Mouse (Mus musculus) right cerebral cortex, postnatal 4 days (tissue): Measurements from ENCODE around the gene Tmem45a2.
A peak's percentile ranks its signal among the peaks of the same experiment; 100 is the strongest.
"Not testable (repeated sequence)": the region's sequence is repeated elsewhere in the genome, so short reads cannot be mapped to it uniquely, and the experiment has no call there.

Experiments used
- DNase-seq: peaks from one replicate; pipeline ENCODE4 v3.0.0-alpha.2; 2022

The Tmem45a2 gene

DNA sequence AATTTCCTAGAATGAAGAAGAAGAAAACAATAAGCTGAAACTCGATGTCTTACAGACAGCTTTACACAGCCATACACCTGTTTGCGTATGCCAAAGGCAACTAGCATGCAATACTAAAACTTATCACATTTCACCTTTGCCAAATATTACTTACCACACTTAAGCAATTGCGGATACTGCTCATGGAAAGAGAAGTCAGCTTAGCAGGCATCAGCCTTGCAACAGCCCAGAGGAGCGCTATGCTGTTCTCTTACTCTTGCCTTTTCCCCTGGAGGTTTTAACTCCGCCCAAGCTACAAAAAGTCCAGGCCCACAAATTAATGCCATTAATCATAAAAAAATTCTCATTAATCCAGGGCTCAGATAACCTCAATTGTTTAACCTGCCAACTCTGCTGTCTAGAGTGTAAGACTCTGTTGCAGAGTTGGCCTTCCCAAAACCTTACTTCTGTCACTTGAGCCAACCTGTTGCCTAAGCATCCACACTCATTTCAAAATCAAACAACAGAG, at the start of gene Tmem45a2:
Tmem45a2 (minus strand) TSS at position 241 of the 508 bp plus-strand sequence.
- DNase-seq, result no peak

DNA sequence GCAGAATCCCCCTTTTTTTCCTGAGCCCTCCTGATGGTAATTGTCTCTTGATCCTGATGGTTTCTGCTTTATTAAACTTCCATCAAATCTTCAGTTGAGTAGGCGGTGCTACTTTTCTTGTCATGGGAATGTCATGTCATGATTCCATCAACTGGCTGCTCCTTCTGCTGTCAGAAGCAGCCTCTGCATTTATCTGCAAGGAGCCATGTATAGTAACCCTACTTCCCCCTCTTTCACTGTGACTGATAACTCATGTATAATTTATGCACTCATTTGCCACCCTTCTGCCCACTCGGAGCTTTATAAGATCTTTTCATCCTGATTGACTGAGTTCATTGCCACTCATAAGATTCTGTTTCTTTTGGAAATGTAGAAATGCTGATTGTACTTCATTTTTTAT, 46.4 kb upstream of the Tmem45a2 start:
- no peak for DNase-seq

DNA sequence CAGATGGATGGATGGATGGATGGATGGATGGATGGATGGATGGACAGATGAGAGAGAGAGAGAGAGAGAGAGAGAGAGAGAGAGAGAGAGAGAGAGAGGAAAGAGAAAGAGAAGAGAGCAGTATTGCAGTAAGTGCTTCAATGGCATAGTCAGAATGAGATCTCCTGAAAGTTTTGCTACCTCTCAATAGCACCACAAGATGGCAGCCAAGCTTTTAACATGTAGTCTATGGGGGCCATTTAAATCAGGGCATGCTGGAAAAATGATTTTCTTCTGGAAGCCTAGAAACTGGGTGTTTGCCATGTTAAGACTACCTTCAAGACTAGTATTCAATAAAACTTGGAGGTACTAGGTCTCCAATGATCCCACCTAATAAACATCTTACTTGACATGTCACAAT, 44.9 kb upstream of the Tmem45a2 start:
- DNase-seq, result no peak

DNA sequence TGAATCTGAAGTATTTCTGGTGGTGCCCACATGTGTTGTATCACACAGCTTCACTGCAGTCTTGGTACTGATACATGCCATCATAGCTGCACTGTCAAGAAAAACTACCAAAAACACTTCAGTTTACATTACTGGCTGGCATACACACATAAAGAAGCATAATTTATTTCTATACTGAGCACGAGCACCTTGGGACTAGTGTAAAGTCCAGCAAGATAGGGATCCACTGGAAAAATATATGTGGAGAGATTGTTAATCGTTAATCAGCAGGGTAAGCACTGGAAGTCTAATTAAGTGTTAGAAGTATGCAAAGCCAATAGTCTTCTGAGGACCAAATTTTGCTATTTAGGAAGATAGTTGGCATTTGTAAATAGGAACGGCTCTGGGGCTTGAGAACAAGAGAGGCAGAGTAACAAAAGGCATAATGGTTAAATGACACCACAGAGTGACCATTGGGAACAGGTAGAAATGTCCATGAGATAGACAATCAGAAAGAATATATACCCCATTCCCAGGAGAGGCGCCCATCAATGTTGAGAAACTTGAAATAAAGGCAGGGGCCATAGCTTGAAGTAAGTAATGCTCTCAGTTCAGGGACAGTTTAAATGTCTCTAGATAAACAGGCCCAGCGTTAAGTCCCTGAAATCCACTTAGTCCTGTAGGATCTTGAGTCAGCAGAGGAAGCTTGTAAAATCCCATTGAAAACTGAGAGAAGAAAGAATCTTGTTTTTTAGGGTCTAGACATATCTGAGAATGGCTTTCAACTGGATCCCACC, 35.2 kb upstream of the Tmem45a2 start:
- DNase-seq, result no peak

DNA sequence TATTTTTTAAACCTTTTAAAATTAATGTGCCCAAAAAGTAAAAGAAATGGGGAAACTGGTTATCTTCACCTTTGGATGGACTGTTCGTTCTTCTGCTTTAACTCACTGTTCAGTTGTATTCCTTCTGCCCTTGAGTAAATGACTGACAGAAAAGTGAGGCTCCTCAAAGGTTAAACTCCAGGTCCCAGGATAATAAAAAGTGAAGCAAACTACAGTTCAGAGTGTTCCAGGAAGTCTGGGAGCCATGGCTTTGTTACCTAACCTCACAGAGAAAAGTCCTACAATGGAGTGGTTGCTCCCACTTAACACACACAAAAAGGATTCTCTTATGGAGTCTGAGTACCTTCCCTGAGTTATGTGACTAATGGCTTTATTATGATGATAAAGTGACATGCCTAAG, 30.0 kb upstream of the Tmem45a2 start:
- no peak for DNase-seq

DNA sequence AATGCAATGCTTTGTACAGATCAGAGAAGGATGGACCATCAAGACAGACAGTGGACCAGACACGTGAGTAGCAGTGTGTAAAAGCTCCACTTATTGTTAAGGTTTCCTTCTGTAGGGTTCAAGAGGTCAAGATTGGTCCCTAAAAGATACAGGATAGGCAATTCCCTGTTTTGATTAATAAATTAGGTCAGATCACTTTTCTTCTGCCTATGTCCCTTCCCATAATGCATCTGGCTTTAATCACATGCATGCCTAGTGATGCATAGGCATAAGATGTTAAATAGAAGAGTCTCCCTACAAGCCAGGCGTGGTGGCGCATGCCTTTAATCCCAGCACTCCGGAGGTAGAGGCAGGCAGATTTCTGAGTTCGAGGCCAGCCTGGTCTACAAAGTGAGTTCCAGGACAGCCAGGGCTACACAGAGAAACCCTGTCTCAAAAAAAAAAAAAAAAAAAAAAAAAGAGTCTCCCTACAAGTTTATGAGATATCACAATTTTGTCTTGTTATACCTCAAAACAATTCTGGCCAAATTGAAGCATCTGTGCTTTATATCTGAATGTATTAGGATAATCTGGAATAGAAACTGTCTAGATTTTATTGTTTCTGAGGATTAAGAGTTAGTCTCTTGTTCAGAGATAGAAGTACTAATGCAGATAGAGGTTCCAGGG, 28.5 kb upstream of the Tmem45a2 start:
- no peak for DNase-seq

DNA sequence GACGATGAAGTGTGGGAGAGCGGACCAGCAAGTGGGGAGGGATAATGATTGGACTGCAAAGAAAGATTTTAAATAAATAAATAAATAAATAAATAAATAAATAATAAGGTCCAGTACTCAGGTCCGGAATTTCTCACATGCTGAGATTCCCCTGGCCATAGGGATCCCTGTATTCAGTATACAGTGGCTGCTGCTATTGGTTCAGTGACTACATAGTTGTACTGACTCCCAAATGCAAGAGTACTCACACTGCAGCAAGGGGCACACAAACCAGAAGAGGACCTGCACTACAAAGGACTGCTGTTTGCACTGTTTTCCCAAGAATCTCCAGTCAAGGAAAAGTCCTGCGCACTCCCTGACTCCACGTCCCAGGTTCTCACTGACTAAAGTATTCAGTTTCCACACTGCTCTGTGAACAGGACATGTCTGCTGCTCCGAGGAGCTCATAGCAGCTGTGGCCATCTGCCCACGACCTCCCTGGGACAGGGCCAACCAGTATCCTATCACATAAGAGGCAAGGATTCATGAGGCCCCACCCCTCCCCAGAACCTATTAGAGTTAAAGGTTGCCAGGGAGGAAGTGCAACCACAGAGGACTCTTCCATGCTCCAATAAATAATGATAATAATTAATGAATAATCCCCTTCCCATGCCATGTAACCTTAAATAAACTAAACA, 27.4 kb upstream of the Tmem45a2 start:
- no peak for DNase-seq

DNA sequence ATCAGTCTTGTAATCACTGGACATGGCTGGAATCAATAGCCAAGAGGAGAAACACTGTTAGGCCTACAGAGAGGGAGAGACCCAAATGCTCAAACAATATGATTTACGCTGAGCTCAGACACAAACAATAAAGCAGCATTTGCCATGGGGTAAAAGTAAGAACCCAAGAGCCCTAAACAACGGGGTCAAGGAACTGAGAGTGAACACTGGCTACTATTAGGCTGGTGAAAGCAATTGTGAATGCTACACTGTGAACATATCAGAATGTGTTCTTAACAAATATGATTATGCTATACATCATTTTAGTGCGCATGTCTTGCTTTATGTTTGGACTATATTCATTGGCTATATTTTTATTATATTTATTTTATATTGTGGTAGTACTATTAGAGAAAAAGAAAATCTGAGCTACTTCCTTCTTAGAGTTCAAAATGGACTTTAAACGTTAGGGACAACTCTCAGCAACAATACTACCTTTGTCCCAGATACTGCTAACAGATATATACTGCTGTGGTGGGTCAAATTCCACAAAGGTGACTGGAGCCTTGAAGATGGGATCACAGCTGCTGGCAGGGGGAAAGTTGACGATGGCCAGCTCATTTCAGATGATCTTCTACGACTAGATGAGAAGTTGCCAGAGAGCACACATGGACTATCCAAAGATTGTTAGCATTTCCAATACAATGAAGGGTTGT, 21.9 kb upstream of the Tmem45a2 start:
- no peak for DNase-seq

DNA sequence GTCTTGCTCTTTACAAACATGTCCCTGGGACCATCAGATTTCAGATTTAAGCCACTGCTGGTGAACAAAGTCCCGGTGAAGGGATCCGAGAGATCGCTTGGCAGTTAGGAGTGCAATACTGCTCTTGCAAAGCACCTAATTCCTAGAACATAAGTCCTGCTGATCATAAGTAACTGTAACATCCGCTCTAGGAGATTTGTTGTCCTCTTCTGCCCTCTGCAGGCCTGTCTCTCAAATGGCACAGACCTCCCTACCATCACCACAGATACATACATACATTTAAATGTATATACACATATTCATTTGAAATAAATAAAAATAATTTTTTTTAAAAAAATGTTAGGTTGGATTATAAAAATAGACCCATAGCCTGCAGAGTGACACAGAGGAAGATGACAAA, 21.3 kb upstream of the Tmem45a2 start:
- peak; percentile 60 for DNase-seq

DNA sequence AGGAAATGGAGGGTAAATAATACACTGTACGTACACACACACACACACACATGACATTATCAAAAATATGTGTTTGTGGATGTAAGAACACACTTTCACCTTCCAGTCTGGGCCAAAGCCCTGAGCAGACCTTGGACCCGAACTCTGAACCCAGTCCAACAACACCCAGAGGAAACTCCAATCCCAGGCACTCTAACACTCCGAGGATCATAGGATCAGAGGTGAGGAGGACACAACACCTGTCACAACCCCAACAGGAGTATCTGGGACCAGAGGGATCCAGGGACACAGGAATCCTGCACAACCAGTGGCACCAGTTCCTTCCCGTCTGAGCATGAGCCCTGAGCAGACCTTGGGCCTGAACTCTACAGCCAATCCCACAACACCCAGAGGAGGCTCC, 8.4 kb upstream of the Tmem45a2 start:
- no peak for DNase-seq

DNA sequence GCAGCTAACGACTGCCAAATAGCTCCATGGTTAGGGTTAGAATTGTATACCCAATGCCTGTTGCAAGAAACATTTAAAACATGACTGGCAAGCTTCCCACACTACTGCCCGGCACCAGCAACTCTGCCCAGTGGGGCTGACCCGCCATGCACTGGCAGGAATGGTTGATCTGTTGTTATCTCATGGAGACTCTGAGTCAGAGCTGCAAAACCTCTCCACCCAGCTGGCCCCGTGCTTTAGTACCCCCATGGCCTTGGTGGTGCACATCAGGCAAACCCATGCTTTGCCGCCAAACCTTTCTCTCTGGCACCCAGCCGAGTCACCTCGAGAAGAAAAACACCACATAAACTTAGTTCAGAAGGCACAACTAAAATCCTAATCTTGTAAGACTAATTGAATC, 4.8 kb upstream of the Tmem45a2 start:
- DNase-seq, result no peak

DNA sequence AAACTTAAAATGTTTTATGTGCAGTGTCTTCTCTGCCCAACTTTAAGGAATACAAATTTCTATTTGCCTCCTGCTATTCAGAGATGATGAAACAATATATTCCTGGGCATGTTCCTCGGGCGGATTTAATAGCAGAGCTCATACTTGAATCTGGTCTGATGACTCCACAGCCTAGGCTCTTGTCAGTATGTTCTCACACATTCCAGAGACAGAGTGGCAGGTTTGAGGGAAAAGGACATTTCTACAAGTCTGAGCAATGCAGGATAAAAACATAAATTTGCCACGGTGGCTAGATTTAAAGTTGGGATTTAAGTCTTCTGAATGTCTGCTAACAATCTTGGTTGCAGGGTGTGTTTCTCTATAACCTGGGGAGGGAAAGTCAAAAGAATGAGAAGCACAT, 9.1 kb downstream of the Tmem45a2 start:
- no peak for DNase-seq

DNA sequence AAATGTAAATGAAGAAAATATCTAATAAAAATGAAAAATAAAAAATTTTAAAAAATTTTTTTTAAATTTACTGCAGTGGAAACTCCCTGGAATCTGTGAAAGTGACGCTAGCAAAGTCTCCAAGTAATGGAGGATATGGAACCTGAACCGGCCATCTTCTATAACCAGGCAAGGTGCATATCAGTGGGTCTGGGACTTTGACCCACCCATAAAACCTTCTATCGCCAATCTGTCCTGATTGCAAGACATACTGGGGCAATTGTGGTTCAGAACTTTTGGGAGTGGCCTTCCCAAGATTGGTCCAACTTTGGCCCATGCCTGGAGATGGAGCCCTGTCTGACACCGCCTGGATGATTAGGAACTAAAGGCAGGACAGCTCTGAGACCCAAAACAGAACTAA, 14.2 kb downstream of the Tmem45a2 start:
- DNase-seq, result no peak

DNA sequence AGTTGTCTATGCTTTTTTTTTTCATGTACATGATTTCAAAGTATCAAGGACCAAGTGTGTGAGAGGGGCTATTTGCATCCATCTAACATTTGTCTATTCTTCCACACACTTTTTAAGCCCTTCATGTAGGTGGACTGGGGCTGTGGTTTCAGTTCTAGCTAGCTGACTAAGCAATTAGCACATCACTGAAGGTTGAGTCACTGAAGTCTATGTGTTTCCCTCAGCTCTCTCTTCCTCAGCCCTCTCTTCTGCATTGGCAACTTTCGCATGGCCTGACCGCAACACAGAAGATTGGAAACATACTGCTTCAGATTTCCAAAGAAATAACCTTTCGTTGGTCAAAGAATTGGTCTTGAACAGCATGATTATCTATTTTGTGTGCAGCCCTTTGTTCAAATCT, 21.2 kb downstream of the Tmem45a2 start:
- no peak for DNase-seq

DNA sequence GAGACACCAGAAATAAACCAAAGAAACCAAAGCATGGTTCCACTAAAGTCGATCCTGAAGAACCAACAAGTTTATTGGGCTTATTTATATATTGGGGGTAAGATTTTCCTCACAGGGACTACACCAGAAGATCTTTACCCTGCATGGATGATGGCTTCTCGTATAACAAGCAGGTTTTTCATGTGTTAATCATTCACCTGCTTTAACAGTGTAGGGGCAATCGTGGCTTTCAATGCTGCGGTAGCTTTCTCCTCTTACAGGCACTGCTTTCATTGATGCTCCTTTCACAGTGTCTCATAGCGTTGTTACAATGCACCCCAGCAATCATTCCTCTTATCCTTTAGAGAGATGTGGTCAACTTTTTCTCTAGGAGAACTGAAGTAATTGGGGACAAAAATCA, 32.6 kb downstream of the Tmem45a2 start:
- DNase-seq, result no peak

DNA sequence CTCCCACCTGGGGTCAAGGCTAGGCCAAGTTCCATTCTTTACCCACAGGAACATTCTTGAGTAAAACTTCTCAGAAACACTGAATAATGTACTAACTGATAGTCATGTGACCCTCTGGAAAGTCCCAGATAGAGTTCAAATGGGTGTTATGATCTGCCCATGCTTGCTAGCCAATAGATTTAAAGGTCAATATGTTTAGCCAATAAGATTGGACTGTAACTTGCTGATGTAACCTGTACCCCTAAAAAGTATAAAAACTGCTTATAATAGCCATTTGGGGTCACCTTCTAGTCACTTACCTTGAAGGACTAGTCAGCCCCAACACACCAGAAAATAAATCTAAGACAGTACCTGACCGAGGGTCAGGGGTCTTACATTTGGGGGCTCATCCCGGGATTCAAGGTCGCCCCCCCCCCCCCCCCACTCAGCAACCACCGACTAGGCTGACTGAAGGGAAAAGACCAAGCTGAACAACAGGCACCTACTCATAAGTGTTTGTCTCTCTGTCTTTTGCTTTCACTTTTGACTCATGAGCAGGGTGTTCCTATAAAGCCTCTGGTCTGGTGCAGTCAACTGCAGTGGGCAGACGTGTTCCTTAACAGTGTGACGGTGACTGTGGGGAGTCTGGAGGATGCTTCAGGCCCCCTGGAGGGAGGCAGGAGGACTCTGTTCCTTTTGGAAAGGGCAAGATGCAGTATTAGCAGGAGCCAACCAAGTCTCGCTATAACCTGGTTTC, 40.9 kb downstream of the Tmem45a2 start:
- DNase-seq, result no peak

DNA sequence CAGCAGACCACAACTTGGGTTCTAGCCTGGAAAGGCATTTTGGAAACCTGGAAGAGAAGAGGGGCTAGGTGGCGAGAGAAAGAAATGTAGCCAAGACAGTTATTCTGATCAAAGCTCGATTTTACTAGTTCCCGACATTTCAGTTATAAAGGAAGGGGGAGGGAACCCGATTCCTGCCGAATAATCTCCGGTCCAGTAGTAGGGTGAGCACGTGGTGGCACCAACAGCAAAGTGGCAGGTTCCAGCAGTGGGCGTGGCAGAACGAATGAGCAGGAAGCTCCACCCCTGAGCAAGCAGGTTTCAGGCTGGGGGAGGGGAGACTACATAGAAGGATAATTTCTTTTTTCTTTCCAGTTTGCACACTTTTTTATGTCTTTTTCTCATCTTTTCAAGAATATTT, 72.9 kb downstream of the Tmem45a2 start:
- DNase-seq, result not testable (repeated sequence)
